Mouse (Mus musculus) forebrain, embryonic 16.5 days (tissue): ENCODE measurements at regions not wholly inside any gene's neighbourhood (a gene's known extent, or its start where the extent isn't known, plus 50 kb on each side); places are given as distances from the start of the nearest gene placed in this dataset.

Experiments
- ATAC-seq: fragments of 200-750 bp; cut with Nextera tagmentation; 2 replicates; pipeline ENCODE4 v1.8.0; 2017; ENCODE audit warnings: mild to moderate bottlenecking, moderate library complexity
- H3K27ac ChIP-seq: fragments of 300-500 bp; sonication (generic); 2 replicates; pipeline ENCODE4 v1.5.1; 2014; ENCODE audit warnings: low read length, control low read depth
- H3K27me3 ChIP-seq: fragments of 300-500 bp; sonication (generic); replicated peaks from 2 replicates; pipeline ENCODE4 v1.6.1; 2014; ENCODE audit warnings: low read length; ENCODE audit not compliant: control insufficient read depth, insufficient read depth
- H3K36me3 ChIP-seq: fragments of 300-500 bp; sonication (generic); 2 replicates; pipeline ENCODE4 v1.6.1; 2014; ENCODE audit not compliant: control insufficient read depth, insufficient read depth
- H3K4me1 ChIP-seq: fragments of 300-500 bp; sonication (generic); replicated peaks from 2 replicates; pipeline ENCODE4 v1.6.1; 2014; ENCODE audit warnings: low read length; ENCODE audit not compliant: control insufficient read depth, insufficient read depth
- H3K4me2 ChIP-seq: fragments of 300-500 bp; sonication (generic); 2 replicates; pipeline ENCODE4 v1.6.1; 2014; ENCODE audit warnings: mild to moderate bottlenecking, low read length, control low read depth
- H3K4me3 ChIP-seq: fragments of 300-500 bp; sonication (generic); replicated peaks from 2 replicates; pipeline ENCODE4 v1.5.1; 2014; ENCODE audit warnings: mild to moderate bottlenecking, low read length, control low read depth
- H3K9ac ChIP-seq: fragments of 300-500 bp; sonication (generic); replicated peaks from 2 replicates; pipeline ENCODE4 v1.6.1; 2014; ENCODE audit warnings: low read depth, low read length, control low read depth
- H3K9me3 ChIP-seq: fragments of 300-500 bp; sonication (generic); 2 replicates; pipeline ENCODE4 v1.6.1; 2016; ENCODE audit warnings: low read length; ENCODE audit not compliant: control insufficient read depth
- WGBS: fragments of 180-500 bp; shearing (Covaris S2); extraction: QIAGEN DNeasy Blood & Tissue Kit; methylation state at CpG from one replicate; pipeline ENCODE4 v1.1.7; 2014; 5-methylcytosine and 5-hydroxymethylcytosine counted together

DNA sequence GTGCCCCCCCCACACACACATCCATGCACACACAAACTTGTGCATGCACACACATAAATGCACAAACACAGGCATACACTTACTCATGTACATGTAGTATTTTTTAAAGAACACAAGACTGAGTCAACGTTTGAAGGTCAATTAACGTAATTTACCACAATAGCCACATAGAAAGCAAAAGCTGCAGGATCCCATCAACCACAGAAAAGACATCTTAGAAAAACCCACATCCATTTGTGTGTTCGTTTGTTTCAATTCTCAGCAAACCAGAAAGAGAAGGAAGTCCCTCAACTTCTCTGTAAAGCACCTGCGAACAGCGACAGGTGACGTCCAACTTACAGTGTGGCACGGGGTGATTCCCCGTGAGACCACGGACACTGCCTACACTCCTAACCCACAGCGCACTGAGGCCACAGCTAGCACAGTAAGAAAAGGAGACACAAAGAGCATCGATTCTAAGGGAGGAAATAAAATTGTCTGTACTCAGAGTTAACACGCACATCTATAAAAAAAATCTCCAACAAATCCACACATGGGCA, 53.8 kb downstream of the Dio3 start:
- Histone ChIP-seq H3K9ac (no peak overlapping the region), H3K27ac (no peak overlapping the region), H3K4me3 (no peak overlapping the region), H3K36me3 (no peaks in the 10 kb centered on the region), H3K4me1 (no peaks in the 10 kb centered on the region), H3K27me3 (no peaks in the 10 kb centered on the region), H3K4me2 (no peak overlapping the region), H3K9me3 (no peaks in the 10 kb centered on the region; the same call in 1 of the 2 replicates)
- ATAC-seq, result no peak
- 90% methylated on average over 12 of the region's 12 CpGs for WGBS

- H3K27ac ChIP-seq, result no peak overlapping the region
- no peaks in the 10 kb centered on the region for H3K36me3 ChIP-seq
- 85% methylated on average over 2 of the region's 2 CpGs for WGBS
- no peak overlapping the region for H3K4me2 ChIP-seq
- no peaks in the 10 kb centered on the region for H3K27me3 ChIP-seq
- no peak for ATAC-seq
- no peak overlapping the region for H3K9ac ChIP-seq
- H3K4me3 ChIP-seq, result no peak overlapping the region
- no peaks in the 10 kb centered on the region; the same call in 1 of the 2 replicates for H3K9me3 ChIP-seq
- no peaks in the 10 kb centered on the region for H3K4me1 ChIP-seq
Observed at GRCm38 (mm10) chr12:110334609-110335008, 55.7 kb downstream of the Dio3 start.

GRCm38 (mm10) chr12:110344280-110344827, 65.5 kb downstream of the Dio3 start:
- 77% methylated on average over 4 of the region's 4 CpGs for WGBS
- Histone ChIP-seq H3K4me2 (no peak overlapping the region), H3K4me3 (no peak overlapping the region), H3K36me3 (no peaks in the 10 kb centered on the region), H3K4me1 (no peaks in the 10 kb centered on the region), H3K9ac (no peak overlapping the region), H3K27me3 (no peaks in the 10 kb centered on the region), H3K9me3 (no peaks in the 10 kb centered on the region), H3K27ac (no peak overlapping the region)
- ATAC-seq, result no peak

- Histone ChIP-seq H3K4me3 (no peak overlapping the region), H3K9ac (no peak overlapping the region), H3K4me1 (no peaks in the 10 kb centered on the region), H3K9me3 (no peaks in the 10 kb centered on the region), H3K4me2 (no peak overlapping the region), H3K27me3 (no peaks in the 10 kb centered on the region), H3K36me3 (no peaks in the 10 kb centered on the region), H3K27ac (no peak overlapping the region)
- no peak for ATAC-seq
- 43% methylated on average over 1 of the region's 1 CpGs for WGBS
Observed at GRCm38 (mm10) chr12:110349621-110350020, 70.8 kb downstream of the Dio3 start.

- Histone ChIP-seq H3K9ac (no peak overlapping the region), H3K9me3 (no peaks in the 10 kb centered on the region), H3K4me1 (no peaks in the 10 kb centered on the region), H3K27ac (no peak overlapping the region), H3K27me3 (no peaks in the 10 kb centered on the region), H3K36me3 (no peaks in the 10 kb centered on the region), H3K4me2 (no peak overlapping the region), H3K4me3 (no peak overlapping the region)
- no peak for ATAC-seq
- 82% methylated on average over 6 of the region's 6 CpGs for WGBS
Observed at GRCm38 (mm10) chr12:110355851-110356250, 77.0 kb downstream of the Dio3 start.

DNA sequence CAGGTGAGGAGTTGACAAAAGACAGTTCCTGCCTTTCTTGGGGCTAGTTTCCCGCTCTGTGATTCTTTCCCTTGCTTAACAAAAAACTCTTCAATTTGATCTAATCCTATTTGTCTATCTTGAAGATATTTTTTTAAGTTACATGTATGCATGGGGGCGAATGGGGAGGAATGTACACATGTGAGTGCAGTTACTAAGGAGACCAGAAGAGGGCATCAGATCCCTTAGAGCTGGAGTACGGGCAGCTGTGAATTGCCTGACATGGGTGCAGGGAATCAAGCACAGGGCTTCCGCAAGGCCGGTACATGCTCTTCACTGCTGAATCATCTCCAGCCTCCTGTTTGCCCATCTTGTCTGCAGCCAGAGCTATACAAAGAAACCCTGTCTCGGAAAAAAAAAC, 79.8 kb upstream of the Ppp2r5c start:
- no peaks in the 10 kb centered on the region for H3K9me3 ChIP-seq
- H3K4me3 ChIP-seq, result no peak overlapping the region
- no peak overlapping the region for H3K4me2 ChIP-seq
- H3K36me3 ChIP-seq, result no peaks in the 10 kb centered on the region
- H3K4me1 ChIP-seq, result no peaks in the 10 kb centered on the region
- H3K27ac ChIP-seq, result no peak overlapping the region
- no peak overlapping the region for H3K9ac ChIP-seq
- 91% methylated on average over 6 of the region's 6 CpGs for WGBS
- no peak for ATAC-seq
- no peaks in the 10 kb centered on the region for H3K27me3 ChIP-seq

GRCm38 (mm10) chr12:110367822-110368221, 79.1 kb upstream of the Ppp2r5c start:
- Histone ChIP-seq H3K9me3 (no peaks in the 10 kb centered on the region), H3K4me1 (no peaks in the 10 kb centered on the region), H3K27me3 (no peaks in the 10 kb centered on the region), H3K4me2 (no peak overlapping the region), H3K9ac (no peak overlapping the region), H3K27ac (no peak overlapping the region), H3K4me3 (no peak overlapping the region), H3K36me3 (no peaks in the 10 kb centered on the region)
- WGBS, result 85% methylated on average over 4 of the region's 4 CpGs
- ATAC-seq, result no peak

DNA sequence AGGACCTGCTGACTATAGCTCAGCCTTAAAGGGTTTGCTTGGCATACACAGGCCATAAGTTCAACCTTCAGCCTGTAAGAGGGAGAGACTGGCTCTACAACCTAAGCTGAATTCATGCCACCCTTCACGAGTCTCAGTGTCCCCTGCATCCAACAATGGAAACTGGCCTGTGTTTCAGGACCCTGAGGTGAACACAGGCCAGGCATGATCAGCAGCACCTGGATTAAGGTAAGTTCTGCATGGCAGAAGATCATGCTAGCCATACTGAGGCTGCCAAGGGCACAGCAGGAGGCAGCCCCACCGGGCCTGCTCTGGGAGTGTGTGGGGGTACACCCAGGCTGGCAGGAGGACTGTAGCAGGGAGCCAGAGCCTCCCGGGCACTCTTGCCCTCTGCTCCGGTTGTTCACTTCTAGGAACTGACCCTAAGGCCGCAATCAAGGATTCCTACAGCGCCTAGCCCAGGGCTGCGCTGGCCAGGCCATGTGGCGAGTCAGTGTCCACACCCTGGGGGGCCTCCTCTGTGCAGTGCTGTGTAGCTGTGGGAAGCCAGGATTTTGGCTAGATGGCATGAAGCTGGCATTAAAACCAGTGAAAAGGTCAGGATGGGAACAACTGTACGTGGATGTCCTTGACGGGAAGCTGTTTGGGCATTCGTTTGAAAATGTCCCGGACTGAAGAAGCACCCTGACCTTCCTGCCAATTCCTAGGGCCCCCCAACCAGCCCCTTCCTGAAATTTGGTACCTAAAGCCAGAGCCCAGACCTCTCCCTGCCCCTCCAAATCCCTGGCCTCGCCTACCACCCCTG, 74.8 kb upstream of the Ppp2r5c start:
- no peak overlapping the region for H3K9ac ChIP-seq
- no peak overlapping the region for H3K27ac ChIP-seq
- H3K9me3 ChIP-seq, result no peaks in the 10 kb centered on the region
- H3K4me1 ChIP-seq, result peaks cover 9% of the 10 kb centered on the region
- peaks cover 10% of the 10 kb centered on the region; the same call in 1 of the 2 replicates for H3K27me3 ChIP-seq
- 80% methylated on average over 13 of the region's 13 CpGs for WGBS
- no peak overlapping the region for H3K4me3 ChIP-seq
- no peak overlapping the region for H3K4me2 ChIP-seq
- H3K36me3 ChIP-seq, result no peaks in the 10 kb centered on the region
- no peak for ATAC-seq

DNA sequence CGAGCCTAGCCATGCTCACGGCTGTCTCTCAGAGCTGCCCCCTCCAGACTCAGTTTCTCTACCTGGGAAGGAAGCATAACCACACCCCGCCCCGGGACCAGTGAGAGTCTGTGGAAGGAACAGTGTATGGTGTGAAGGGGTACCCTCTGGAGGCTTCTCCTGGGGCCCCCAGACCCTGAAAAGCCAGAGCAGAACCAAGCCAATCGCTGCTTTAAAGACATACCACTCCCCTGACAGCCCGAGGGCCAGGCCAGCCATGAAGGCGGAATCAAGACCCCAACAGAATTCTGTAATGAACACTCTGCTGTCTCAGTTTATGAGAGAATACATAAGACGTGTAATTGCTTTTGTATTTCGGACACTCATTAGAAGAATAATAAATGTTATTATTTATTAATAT, 73.9 kb upstream of the Ppp2r5c start:
- Histone ChIP-seq H3K36me3 (no peaks in the 10 kb centered on the region), H3K4me1 (peaks cover 9% of the 10 kb centered on the region), H3K9me3 (no peaks in the 10 kb centered on the region), H3K27me3 (peaks cover 10% of the 10 kb centered on the region; the same call in 1 of the 2 replicates), H3K9ac (no peak overlapping the region), H3K27ac (no peak overlapping the region), H3K4me2 (peak overlapping the region; percentile 40; the same call in 1 of the 2 replicates), H3K4me3 (no peak overlapping the region; the same call in 1 of the 2 replicates)
- no peak for ATAC-seq
- WGBS, result 51% methylated on average over 9 of the region's 9 CpGs
